In genomic region chr8:111939516-111940142, GRCm38 (mm10) we compare ENCODE assay signal across 8 mouse cellular contexts. TPM values are rescaled to one million over a fixed set of nuclear protein-coding genes. Genes with fewer than 3 reads are reported as not detected.
A peak's percentile ranks its signal among the peaks of the same experiment; 100 is the strongest.
DNase-seq lines count a peak whose midpoint lies in the region; ATAC-seq lines count a peak whose summit lies in the region.

No protein-coding gene starts in this region.

- H3K36me3 ChIP-seq in intestine, embryonic 14.5 days (ENCODE audit: control insufficient read depth, insufficient read depth, low read length) = peaks cover 24% of the 10 kb centered on the region
- peaks cover 9% of the 10 kb centered on the region; the same call in 1 of the 2 replicates for H3K36me3 ChIP-seq in liver, embryonic 16.5 days (ENCODE audit: control insufficient read depth, insufficient read depth)
- H3K36me3 ChIP-seq in neural tube, embryonic 12.5 days = peaks cover 22% of the 10 kb centered on the region

- no peaks in the 10 kb centered on the region for H3K27me3 ChIP-seq in intestine, embryonic 14.5 days (replicated peaks; ENCODE audit: control insufficient read depth, insufficient read depth, low read length)
- no peaks in the 10 kb centered on the region for H3K27me3 ChIP-seq in liver, embryonic 16.5 days (ENCODE audit: control insufficient read depth, insufficient read depth, low read depth, low read length)
- no peaks in the 10 kb centered on the region for H3K27me3 ChIP-seq in neural tube, embryonic 12.5 days (replicated peaks)

- H3K4me2 ChIP-seq in intestine, embryonic 14.5 days (ENCODE audit: low read length) = peak overlapping the region; percentile 69
- H3K4me2 ChIP-seq in liver, embryonic 16.5 days (ENCODE audit: low read depth, low read length) = peak overlapping the region; percentile 67
- H3K4me2 ChIP-seq in neural tube, embryonic 12.5 days (replicated peaks) = peak overlapping the region; percentile 94

- H3K27ac ChIP-seq in intestine, embryonic 14.5 days (ENCODE audit: low read depth) = peak overlapping the region; percentile 34; the same call in 1 of the 2 replicates
- H3K27ac ChIP-seq in liver, embryonic 16.5 days (ENCODE audit: low read length) = peak overlapping the region; percentile 93
- H3K27ac ChIP-seq in neural tube, embryonic 12.5 days = no peak overlapping the region

- DNase-seq in right cerebral cortex, postnatal 10 days (ENCODE audit: low spot score in 2 of 2) = peak; percentile 31 to 50
- no peak for DNase-seq in right cerebral cortex, postnatal 36 days (ENCODE audit: low spot score in 2 of 2)
- peak; percentile 83 for DNase-seq in cerebellum, adult 9-10 months
- DNase-seq in gastrocnemius, postnatal 14 days = peak; percentile 27
- DNase-seq in intestine, embryonic 14.5 days (ENCODE audit: low spot score) = peak; percentile 76
- peak; percentile 35 for DNase-seq in urinary bladder, adult 2 months (ENCODE audit: low spot score)

- H3K9me3 ChIP-seq in intestine, embryonic 14.5 days (ENCODE audit: control insufficient read depth, low read length) = no peaks in the 10 kb centered on the region
- H3K9me3 ChIP-seq in liver, embryonic 16.5 days (replicated peaks; ENCODE audit: control insufficient read depth, low read length) = no peaks in the 10 kb centered on the region
- H3K9me3 ChIP-seq in neural tube, embryonic 12.5 days = no peaks in the 10 kb centered on the region

- peak; percentile 86 for ATAC-seq in intestine, embryonic 14.5 days (replicated peaks; ENCODE audit: low FRiP score, low TSS enrichment, low read depth)
- ATAC-seq in liver, embryonic 16.5 days (ENCODE audit: low read depth) = peak; percentile 91
- peak; percentile 68 for ATAC-seq in neural tube, embryonic 12.5 days (ENCODE audit: low FRiP score, low read depth)

- H3K4me1 ChIP-seq in intestine, embryonic 14.5 days (replicated peaks; ENCODE audit: control insufficient read depth, insufficient read depth, low read length) = peaks cover 6% of the 10 kb centered on the region; the same call in 1 of the 2 replicates
- peaks cover 18% of the 10 kb centered on the region for H3K4me1 ChIP-seq in liver, embryonic 16.5 days (ENCODE audit: control insufficient read depth, low read depth, low read length)
- H3K4me1 ChIP-seq in neural tube, embryonic 12.5 days = peaks cover 17% of the 10 kb centered on the region

- peak overlapping the region; percentile 34 for H3K9ac ChIP-seq in intestine, embryonic 14.5 days (ENCODE audit: low read length)
- H3K9ac ChIP-seq in liver, embryonic 16.5 days (ENCODE audit: low read depth, low read length) = peak overlapping the region; percentile 96
- peak overlapping the region; percentile 30; the same call in 1 of the 2 replicates for H3K9ac ChIP-seq in neural tube, embryonic 12.5 days

- intact Hi-C loops in gastrocnemius, postnatal 14 days (cut with DNase I; ENCODE audit: low total_unique reads) = no loop called here

- H3K4me3 ChIP-seq in intestine, embryonic 14.5 days (ENCODE audit: low read depth, low read length) = peak overlapping the region; percentile 98
- H3K4me3 ChIP-seq in liver, embryonic 16.5 days (ENCODE audit: low read depth, low read length) = peak overlapping the region; percentile 96
- H3K4me3 ChIP-seq in neural tube, embryonic 12.5 days = peak overlapping the region; percentile 99

- WGBS in intestine, embryonic 14.5 days = 5% methylated on average over 10 of the region's 10 CpGs
- 6% methylated on average over 10 of the region's 10 CpGs for WGBS in liver, embryonic 16.5 days (ENCODE audit: insufficient replicate concordance)
- WGBS in neural tube, embryonic 12.5 days = 11% methylated on average over 10 of the region's 10 CpGs

RNA-seq across cellular contexts. Expression of gene Gabarapl2, which starts 0.9 kb away (rescaled TPM):
- total RNA-seq in gastrocnemius, postnatal 14 days (2021) = 10 to 100 TPM; 73.9 to 78.5 TPM
- polyA plus RNA-seq in intestine, embryonic 14.5 days (2014; fragmentation: Nextera tagmentation; extraction: Ambion mirVana) = 182 and 191 TPM in 2 replicates
- polyA plus RNA-seq in liver, embryonic 16.5 days (2015; fragmentation: Nextera tagmentation; extraction: Ambion mirVana) = 195 and 201 TPM in 2 replicates
- polyA plus RNA-seq in neural tube, embryonic 12.5 days (2016; fragmentation: Nextera tagmentation; extraction: Ambion mirVana) = 377 and 381 TPM in 2 replicates
- polyA plus RNA-seq in urinary bladder, adult 2 months (2012; rRNA removed) = 94.5 and 112 TPM in 2 replicates

RNA-seq across cellular contexts. Expression of gene Tmem231, which starts 5.9 kb away (rescaled TPM):
- total RNA-seq in gastrocnemius, postnatal 14 days (2021) = 1 to 10 TPM; 1.1 to 1.4 TPM
- polyA plus RNA-seq in intestine, embryonic 14.5 days (2014; fragmentation: Nextera tagmentation; extraction: Ambion mirVana) = 12.8 and 13.8 TPM in 2 replicates
- polyA plus RNA-seq in liver, embryonic 16.5 days (2015; fragmentation: Nextera tagmentation; extraction: Ambion mirVana) = 1.6 and 1.8 TPM in 2 replicates
- polyA plus RNA-seq in neural tube, embryonic 12.5 days (2016; fragmentation: Nextera tagmentation; extraction: Ambion mirVana) = 15.3 and 16.3 TPM in 2 replicates
- polyA plus RNA-seq in urinary bladder, adult 2 months (2012; rRNA removed) = 8.1 and 9.2 TPM in 2 replicates

RNA-seq across cellular contexts. Expression of gene Chst5, which starts 29.4 kb away (rescaled TPM):
- 1 to 10 TPM; 1.6 to 1.7 TPM for total RNA-seq in gastrocnemius, postnatal 14 days (2021)
- 2.1 and 2.6 TPM in 2 replicates for polyA plus RNA-seq in intestine, embryonic 14.5 days (2014; fragmentation: Nextera tagmentation; extraction: Ambion mirVana)
- polyA plus RNA-seq in liver, embryonic 16.5 days (2015; fragmentation: Nextera tagmentation; extraction: Ambion mirVana) = 0.04 TPM in 1 of 2 replicates, not detected in the other
- polyA plus RNA-seq in neural tube, embryonic 12.5 days (2016; fragmentation: Nextera tagmentation; extraction: Ambion mirVana) = 4.8 and 4.9 TPM in 2 replicates
- polyA plus RNA-seq in urinary bladder, adult 2 months (2012; rRNA removed) = 0.10 and 0.25 TPM in 2 replicates

RNA-seq across cellular contexts. Expression of gene Adat1, which starts 52.5 kb away (rescaled TPM):
- total RNA-seq in gastrocnemius, postnatal 14 days (2021) = 1 to 10 TPM; 1.3 TPM
- polyA plus RNA-seq in intestine, embryonic 14.5 days (2014; fragmentation: Nextera tagmentation; extraction: Ambion mirVana) = 7.4 and 11.0 TPM in 2 replicates
- 3.0 and 3.3 TPM in 2 replicates for polyA plus RNA-seq in liver, embryonic 16.5 days (2015; fragmentation: Nextera tagmentation; extraction: Ambion mirVana)
- polyA plus RNA-seq in neural tube, embryonic 12.5 days (2016; fragmentation: Nextera tagmentation; extraction: Ambion mirVana) = 9.9 and 11.1 TPM in 2 replicates
- polyA plus RNA-seq in urinary bladder, adult 2 months (2012; rRNA removed) = 5.6 and 5.9 TPM in 2 replicates

Comparison
In these comparisons a context has a peak if more than half of its experiments do, and no peak if none do; other contexts are left out.
1. DNase-seq: peak in right cerebral cortex, postnatal 10 days (2 of 2), cerebellum, adult 9-10 months (single experiment), gastrocnemius, postnatal 14 days (single experiment), intestine, embryonic 14.5 days (single experiment) and urinary bladder, adult 2 months (single experiment); none in right cerebral cortex, postnatal 36 days (0 of 2).
2. H3K9ac ChIP-seq: peak in every context shown above with its lines; median percentile 96 in liver, embryonic 16.5 days; 34 in intestine, embryonic 14.5 days; 30 in neural tube, embryonic 12.5 days.
3. Peak in every context shown above with its lines, with median percentiles within 50 percentile points of each other: ATAC-seq, H3K4me2 ChIP-seq and H3K4me3 ChIP-seq.